Mouse (Mus musculus): Measurements from ENCODE around the gene Fhl4. TPM values are rescaled to one million over a fixed set of nuclear protein-coding genes. Genes with fewer than 3 reads are reported as not detected.

The Fhl4 gene
- polyA plus RNA-seq (2015; fragmentation: Nextera tagmentation; extraction: Ambion mirVana), result 1.5 and 2.5 TPM in 2 replicates

DNA sequence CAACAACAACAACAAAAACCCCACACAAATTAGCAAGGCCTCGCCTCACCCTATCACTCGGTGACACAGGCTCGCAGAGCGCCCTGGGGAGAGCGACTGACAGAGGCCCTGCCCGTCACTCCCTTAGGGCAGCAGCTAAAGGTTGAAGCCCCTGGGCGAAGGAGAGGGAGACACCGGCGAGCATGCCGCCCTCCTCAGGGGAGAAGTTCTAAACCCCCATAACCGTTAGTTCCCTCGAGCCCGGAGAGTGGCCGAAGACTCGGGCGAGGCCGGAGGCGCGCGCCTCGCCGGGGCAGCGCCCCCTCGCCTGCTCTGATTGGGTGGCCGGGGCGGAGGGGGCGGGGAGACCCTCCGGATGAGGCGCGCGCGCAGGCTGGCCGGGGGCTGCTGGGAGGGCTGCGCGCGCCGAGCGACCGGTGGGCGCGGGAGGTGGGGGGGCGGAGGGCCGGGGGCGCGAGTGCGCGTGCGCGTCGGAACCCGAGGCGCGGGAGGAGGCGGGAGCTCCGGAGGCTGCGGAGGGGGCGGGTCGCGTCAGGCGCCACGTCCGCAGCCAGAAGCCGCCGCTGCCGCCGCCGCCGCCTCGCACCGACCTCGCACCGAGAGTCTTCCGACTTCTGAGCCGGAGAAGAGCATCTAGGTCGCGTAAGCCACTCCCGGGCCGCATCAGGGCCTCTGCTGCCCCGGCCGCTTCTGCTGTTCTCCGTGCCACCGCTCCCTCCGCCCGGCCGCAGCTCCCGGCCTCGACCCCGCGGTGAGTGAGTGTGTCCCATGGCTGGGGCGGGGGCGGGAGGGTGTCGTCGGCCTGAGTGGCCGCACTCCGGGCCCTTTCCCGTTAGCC lies at the start of gene Fhl4, which contains the start of gene Tmem263:
Gene Fhl4 (minus strand): TSS at position 249 of the 838 bp plus-strand sequence.
Gene Tmem263 (plus strand): TSS at position 381 of the 838 bp plus-strand sequence.
- peak within 1 kb of the TSS; percentile 68 for H3K4me3 ChIP-seq
- H3K4me1 ChIP-seq (replicated peaks), result peaks cover 23% of the 10 kb centered on the region
- H3K4me2 ChIP-seq, result peak within 1 kb of the TSS; percentile 95
- H3K9me3 ChIP-seq, result no peaks in the 10 kb centered on the region
- ATAC-seq (ENCODE audit: low FRiP score, low read depth), result peak; percentile 97
- under 1% methylated on average over 77 of the region's 96 CpGs for WGBS
- H3K27me3 ChIP-seq, result no peaks in the 10 kb centered on the region
- peak within 1 kb of the TSS; percentile 90 for H3K27ac ChIP-seq (replicated peaks)
- no peaks in the 10 kb centered on the region for H3K36me3 ChIP-seq
- peak within 1 kb of the TSS; percentile 90 for H3K9ac ChIP-seq

DNA sequence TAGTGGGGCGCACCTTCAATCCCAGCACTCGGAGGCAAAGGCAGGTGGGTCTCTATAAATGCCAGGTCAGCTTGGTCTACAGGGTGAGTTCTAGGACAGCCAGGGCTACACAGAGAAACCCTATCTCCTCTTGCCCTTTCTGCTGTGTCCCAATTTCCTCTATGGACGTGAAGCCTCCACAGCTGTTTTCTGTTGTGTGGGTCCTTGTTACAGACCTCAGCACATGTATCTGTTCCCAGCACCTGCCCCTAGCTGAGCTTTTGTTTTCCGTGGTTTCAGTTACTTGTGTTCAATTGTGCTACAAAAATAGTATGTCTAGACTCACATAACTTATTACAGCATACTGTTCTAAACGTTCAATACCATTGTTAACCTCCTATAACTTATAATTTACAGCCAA lies 46.9 kb upstream of the Fhl4 start:
- no peak overlapping the region for H3K9ac ChIP-seq
- no peak overlapping the region for H3K4me2 ChIP-seq
- no peak overlapping the region for H3K27ac ChIP-seq (replicated peaks)
- H3K4me3 ChIP-seq, result no peak overlapping the region
- H3K36me3 ChIP-seq, result peaks cover 15% of the 10 kb centered on the region
- H3K27me3 ChIP-seq, result no peaks in the 10 kb centered on the region
- H3K4me1 ChIP-seq (replicated peaks), result no peaks in the 10 kb centered on the region
- 83% methylated on average over 5 of the region's 5 CpGs for WGBS
- no peak for ATAC-seq (ENCODE audit: low FRiP score, low read depth)
- H3K9me3 ChIP-seq, result no peaks in the 10 kb centered on the region

DNA sequence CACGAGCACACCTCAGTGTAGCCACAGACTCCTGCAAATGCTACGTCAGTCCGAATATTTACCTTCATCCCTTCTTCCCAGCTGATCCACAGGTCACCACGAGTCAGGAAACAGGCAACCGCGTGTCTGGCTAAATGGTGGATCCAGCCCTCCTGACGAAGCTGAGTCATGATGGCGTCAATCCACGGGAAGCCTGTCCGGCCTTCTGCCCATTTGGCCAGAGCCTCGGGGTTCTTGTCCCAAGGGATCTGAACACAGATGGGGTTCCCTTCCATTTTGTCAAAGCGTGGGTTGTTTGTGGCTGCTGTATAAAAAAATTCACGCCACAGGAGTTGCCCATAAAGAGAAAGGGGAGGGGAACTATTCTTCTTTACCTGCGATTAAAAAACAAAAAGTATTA lies 44.0 kb upstream of the Fhl4 start:
- no peak overlapping the region for H3K4me2 ChIP-seq
- H3K4me1 ChIP-seq (replicated peaks), result no peaks in the 10 kb centered on the region
- 85% methylated on average over 14 of the region's 14 CpGs for WGBS
- no peak for ATAC-seq (ENCODE audit: low FRiP score, low read depth)
- H3K4me3 ChIP-seq, result no peak overlapping the region
- no peaks in the 10 kb centered on the region for H3K27me3 ChIP-seq
- H3K9ac ChIP-seq, result no peak overlapping the region
- no peaks in the 10 kb centered on the region for H3K9me3 ChIP-seq
- peaks cover 35% of the 10 kb centered on the region for H3K36me3 ChIP-seq
- no peak overlapping the region for H3K27ac ChIP-seq (replicated peaks)

DNA sequence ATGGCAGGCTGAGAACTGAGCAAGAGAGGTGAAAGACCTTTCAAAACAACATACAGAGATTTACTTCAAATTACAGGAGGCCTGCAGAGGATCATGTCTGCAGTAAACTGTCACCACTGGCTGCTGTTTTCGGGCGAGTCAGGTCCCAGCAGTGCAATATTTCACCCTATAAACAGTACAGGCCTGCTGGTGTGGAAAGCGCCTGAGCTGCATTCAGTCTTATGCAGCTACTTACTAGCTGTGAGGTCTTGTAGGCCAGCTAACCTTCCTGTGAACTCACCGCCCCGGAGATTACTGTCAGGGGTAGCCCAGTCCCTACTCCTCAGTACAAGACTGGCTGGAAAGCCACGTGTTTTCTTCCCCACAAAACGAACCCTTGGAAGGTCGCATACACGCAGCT lies 39.2 kb upstream of the Fhl4 start:
- H3K27ac ChIP-seq (replicated peaks), result no peak overlapping the region
- H3K9me3 ChIP-seq, result no peaks in the 10 kb centered on the region
- no peak overlapping the region for H3K4me2 ChIP-seq
- peaks cover 34% of the 10 kb centered on the region for H3K36me3 ChIP-seq
- H3K4me3 ChIP-seq, result no peak overlapping the region
- no peak for ATAC-seq (ENCODE audit: low FRiP score, low read depth)
- H3K27me3 ChIP-seq, result no peaks in the 10 kb centered on the region
- H3K4me1 ChIP-seq (replicated peaks), result no peaks in the 10 kb centered on the region
- WGBS, result 83% methylated on average over 9 of the region's 9 CpGs
- H3K9ac ChIP-seq, result no peak overlapping the region

DNA sequence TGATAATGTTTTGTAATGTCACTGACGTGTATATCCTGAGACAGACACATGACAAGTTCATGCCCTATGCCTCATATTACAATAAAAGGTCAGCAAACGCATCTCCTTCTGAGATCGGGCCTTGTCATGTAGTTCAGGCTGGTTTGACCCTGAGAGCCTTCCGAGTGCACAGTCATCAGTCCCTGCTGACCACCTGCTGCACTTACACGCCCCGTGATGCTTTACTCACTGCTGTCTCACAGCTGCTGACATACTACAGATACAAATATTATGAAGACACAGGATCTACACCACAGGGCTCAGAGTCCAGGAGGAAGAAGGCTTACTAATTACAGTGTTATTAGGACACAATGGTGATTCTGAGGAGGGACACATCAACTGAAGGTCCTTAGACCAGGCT lies 34.3 kb upstream of the Fhl4 start:
- H3K9ac ChIP-seq, result no peak overlapping the region
- H3K4me1 ChIP-seq (replicated peaks), result no peaks in the 10 kb centered on the region
- no peaks in the 10 kb centered on the region for H3K27me3 ChIP-seq
- H3K36me3 ChIP-seq, result peaks cover 18% of the 10 kb centered on the region
- no peaks in the 10 kb centered on the region for H3K9me3 ChIP-seq
- no peak for ATAC-seq (ENCODE audit: low FRiP score, low read depth)
- WGBS, result 82% methylated on average over 6 of the region's 6 CpGs
- H3K27ac ChIP-seq (replicated peaks), result no peak overlapping the region
- H3K4me2 ChIP-seq, result no peak overlapping the region
- no peak overlapping the region for H3K4me3 ChIP-seq

DNA sequence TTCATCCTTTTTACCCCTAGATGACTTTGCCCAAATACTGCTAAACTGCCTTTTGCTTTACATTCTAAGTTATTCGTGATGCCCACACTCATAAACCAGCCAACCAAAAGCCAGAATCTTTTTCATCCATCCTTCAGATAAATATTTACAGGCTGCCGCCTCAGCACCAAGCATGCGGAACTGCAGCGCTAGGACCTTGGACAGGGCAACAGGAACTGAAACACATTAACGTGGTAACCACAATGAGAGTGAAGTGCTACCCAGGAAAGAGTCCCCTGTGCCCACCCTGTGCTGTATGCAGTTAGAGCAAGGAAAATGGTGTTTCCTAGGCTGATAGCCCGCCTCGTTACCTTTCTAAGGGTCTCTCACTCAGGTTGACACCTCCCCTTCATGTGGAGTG lies 26.2 kb upstream of the Fhl4 start:
- Histone ChIP-seq H3K27ac (replicated peaks) (peak overlapping the region; percentile 23; the same call in 1 of the 2 replicates), H3K9ac (peak overlapping the region; percentile 15; the same call in 1 of the 2 replicates), H3K4me1 (replicated peaks) (peaks cover 18% of the 10 kb centered on the region), H3K36me3 (peaks cover 13% of the 10 kb centered on the region), H3K9me3 (no peaks in the 10 kb centered on the region), H3K4me3 (peak overlapping the region; percentile 74), H3K4me2 (peak overlapping the region; percentile 71), H3K27me3 (no peaks in the 10 kb centered on the region)
- ATAC-seq (ENCODE audit: low FRiP score, low read depth), result no peak; the same call in 1 of the 2 replicates
- 23% methylated on average over 7 of the region's 7 CpGs for WGBS

DNA sequence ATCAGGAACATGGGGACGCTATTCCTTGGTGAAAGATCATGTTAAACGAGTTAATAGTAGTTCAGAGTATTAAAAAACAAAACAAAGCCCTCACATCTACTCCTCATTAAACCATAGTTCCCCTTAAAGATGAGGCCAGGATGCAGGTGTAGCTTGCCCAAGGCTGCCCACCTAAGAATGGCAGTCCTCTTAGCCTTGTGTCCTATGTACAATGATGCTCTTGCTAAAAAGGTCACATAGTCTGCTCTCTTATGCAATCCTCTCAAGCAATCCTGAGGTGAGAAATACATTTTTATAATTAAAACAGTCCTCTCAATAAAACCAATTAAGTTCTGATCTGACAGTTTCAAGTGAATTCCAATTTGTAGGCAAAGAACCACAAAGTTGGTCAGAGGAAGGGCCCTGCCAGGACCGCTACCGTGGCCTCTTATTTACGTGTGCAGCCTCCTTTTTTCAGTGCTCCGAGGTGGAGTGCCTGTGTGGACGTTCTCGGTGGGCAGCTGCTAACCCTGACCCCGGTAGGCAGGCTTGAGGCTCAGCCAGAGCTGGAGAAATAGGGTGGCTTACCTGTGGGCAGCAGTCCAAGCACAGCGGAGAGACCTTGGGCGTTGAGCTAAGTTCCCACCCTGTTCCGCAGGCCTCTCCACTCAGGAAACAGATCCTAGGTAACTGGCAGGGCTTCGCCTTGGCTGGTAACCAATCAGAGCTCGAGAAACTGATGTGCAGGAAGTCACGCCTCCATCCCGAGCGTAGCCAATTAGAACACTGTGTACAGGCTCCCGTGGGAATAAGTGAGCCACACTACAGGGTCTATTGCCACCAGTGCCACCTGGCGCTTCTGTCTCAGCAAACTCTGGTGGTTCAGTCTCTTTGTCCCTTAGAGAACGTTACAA lies 25.3 kb upstream of the Fhl4 start, which contains the start of gene Mterf2:
Gene Mterf2 (minus strand): TSS at position 633 of the 893 bp plus-strand sequence.
- peak within 1 kb of the TSS; percentile 74 for H3K4me3 ChIP-seq
- H3K27ac ChIP-seq (replicated peaks), result peak within 1 kb of the TSS; percentile 63
- ATAC-seq (ENCODE audit: low FRiP score, low read depth), result peak; percentile 100
- H3K27me3 ChIP-seq, result no peaks in the 10 kb centered on the region
- H3K4me2 ChIP-seq, result peak within 1 kb of the TSS; percentile 71
- no peaks in the 10 kb centered on the region for H3K9me3 ChIP-seq
- H3K9ac ChIP-seq, result peak within 1 kb of the TSS; percentile 71
- 7% methylated on average over 20 of the region's 20 CpGs for WGBS
- peaks cover 10% of the 10 kb centered on the region; the same call in 1 of the 2 replicates for H3K36me3 ChIP-seq
- peaks cover 18% of the 10 kb centered on the region for H3K4me1 ChIP-seq (replicated peaks)

DNA sequence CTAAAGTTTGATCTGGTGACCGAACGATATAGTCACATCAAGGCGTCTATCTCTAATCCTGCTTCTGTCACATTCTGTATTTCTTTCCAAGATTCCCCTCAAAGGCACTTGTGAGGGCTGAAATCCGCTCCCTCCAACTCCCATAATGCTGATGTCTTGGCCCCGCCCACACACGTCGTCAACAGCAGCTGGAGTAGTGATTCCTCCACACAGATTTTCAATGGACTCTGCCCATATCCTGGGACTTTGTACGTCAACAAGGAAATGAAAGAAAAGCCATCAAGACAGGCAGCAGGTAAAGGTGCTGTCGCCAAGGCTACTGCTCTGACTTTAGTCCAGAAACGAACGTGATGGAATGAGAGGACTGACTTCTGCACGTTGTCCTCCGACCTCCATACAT lies 22.9 kb upstream of the Fhl4 start:
- Histone ChIP-seq H3K4me2 (no peak overlapping the region), H3K4me3 (no peak overlapping the region), H3K27me3 (no peaks in the 10 kb centered on the region), H3K36me3 (peaks cover 25% of the 10 kb centered on the region), H3K4me1 (replicated peaks) (peaks cover 18% of the 10 kb centered on the region), H3K9me3 (no peaks in the 10 kb centered on the region), H3K9ac (no peak overlapping the region), H3K27ac (replicated peaks) (no peak overlapping the region)
- 90% methylated on average over 13 of the region's 13 CpGs for WGBS
- no peak for ATAC-seq (ENCODE audit: low FRiP score, low read depth)

DNA sequence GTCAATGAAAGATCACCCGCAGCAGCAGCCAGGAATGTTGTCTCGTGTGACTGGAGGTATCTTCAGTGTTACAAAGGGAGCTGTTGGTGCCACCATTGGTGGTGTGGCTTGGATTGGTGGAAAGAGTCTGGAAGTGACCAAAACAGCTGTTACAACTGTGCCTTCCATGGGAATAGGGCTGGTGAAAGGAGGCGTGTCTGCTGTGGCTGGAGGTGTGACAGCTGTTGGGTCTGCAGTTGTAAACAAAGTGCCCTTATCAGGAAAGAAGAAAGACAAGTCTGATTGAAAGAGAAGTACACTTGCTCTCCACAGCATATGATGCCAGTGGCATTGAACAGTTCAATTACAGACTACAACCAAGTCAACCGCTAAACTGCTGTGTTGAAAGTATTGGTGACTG lies 12.1 kb upstream of the Fhl4 start:
- H3K4me3 ChIP-seq, result no peak overlapping the region
- no peaks in the 10 kb centered on the region for H3K9me3 ChIP-seq
- no peaks in the 10 kb centered on the region for H3K4me1 ChIP-seq (replicated peaks)
- no peaks in the 10 kb centered on the region for H3K27me3 ChIP-seq
- peaks cover 32% of the 10 kb centered on the region for H3K36me3 ChIP-seq
- no peak overlapping the region for H3K9ac ChIP-seq
- 89% methylated on average over 4 of the region's 4 CpGs for WGBS
- H3K4me2 ChIP-seq, result no peak overlapping the region
- no peak overlapping the region for H3K27ac ChIP-seq (replicated peaks)
- ATAC-seq (ENCODE audit: low FRiP score, low read depth), result no peak

DNA sequence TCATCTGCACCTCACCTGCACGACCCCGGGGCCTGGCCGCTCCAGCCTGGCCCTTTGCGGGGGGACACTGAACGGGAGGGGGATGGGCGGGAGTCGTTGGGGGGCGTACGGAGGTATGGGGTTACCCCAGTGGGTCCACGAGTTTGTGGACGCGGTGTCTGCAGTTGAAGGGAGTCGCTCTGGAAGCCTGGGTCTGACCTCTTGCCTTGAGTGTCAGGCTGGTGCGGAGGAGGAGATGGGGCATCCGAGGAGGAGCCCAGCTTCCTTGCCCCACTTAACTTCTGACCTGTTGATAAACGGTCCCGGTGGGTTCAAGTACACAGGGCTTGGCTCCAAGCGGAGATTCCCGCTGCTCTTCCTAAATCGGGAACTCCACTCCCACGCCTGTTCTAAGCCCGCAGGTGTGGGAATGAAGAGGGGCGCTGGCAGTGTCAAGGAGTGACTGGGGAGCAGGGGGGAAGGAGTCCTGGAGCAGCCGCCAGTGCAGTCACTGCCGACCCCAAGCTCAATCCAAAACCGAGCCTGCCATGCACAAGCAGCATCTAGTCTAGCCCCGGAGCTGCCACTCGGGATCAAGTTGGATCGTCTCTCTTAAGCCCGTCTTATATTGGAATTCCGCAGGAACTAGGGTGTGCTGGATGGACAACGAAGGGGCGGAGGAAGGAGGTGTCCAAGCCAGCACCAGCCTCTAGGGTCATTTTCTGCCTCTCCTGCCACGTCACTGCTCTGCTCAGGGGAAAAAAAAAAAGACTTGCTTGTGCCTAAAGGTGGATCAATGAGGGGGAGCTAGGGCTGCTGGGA lies 990 bp upstream of the Fhl4 start:
- peaks cover 23% of the 10 kb centered on the region for H3K4me1 ChIP-seq (replicated peaks)
- peak; percentile 59 for ATAC-seq (ENCODE audit: low FRiP score, low read depth)
- H3K27ac ChIP-seq (replicated peaks), result peak overlapping the region; percentile 82
- H3K27me3 ChIP-seq, result no peaks in the 10 kb centered on the region
- under 1% methylated on average over 34 of the region's 34 CpGs for WGBS
- H3K4me2 ChIP-seq, result peak overlapping the region; percentile 95
- H3K9me3 ChIP-seq, result no peaks in the 10 kb centered on the region
- peak overlapping the region; percentile 68 for H3K4me3 ChIP-seq
- H3K9ac ChIP-seq, result peak overlapping the region; percentile 73
- no peaks in the 10 kb centered on the region for H3K36me3 ChIP-seq

DNA sequence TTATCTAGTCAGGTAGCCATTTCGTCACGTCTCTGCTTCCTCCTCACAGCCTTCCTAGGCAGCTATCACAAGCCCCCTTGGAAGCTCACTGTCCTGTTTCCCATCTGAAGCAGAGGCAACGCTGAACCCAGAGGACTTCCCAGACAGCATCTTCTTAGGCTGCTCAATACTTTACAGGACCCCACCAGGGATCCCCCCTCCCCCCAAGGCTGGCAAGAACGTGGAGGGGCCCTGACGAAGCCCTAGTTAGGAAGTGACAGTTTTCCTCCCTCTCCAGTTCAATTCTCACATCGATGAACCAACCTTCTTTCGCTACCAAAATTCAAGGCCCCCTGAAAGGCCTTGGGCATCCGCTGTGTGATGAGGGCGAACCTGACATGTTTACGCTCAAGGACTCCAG lies 454 bp downstream of the Fhl4 start:
- peak; percentile 49 for ATAC-seq (ENCODE audit: low FRiP score, low read depth)
- H3K9me3 ChIP-seq, result no peaks in the 10 kb centered on the region

More for the DNA sequence above, 454 bp downstream of the Fhl4 start:
- peak overlapping the region; percentile 68 for H3K4me3 ChIP-seq
- H3K4me1 ChIP-seq (replicated peaks), result peaks cover 23% of the 10 kb centered on the region
- peak overlapping the region; percentile 95 for H3K4me2 ChIP-seq
- no peaks in the 10 kb centered on the region for H3K27me3 ChIP-seq
- H3K36me3 ChIP-seq, result no peaks in the 10 kb centered on the region
- under 1% methylated on average over 10 of the region's 10 CpGs for WGBS
- peak overlapping the region; percentile 90 for H3K27ac ChIP-seq (replicated peaks)
- H3K9ac ChIP-seq, result peak overlapping the region; percentile 90
